11 mouse cellular contexts compared by ENCODE assay signal in the genomic region with DNA sequence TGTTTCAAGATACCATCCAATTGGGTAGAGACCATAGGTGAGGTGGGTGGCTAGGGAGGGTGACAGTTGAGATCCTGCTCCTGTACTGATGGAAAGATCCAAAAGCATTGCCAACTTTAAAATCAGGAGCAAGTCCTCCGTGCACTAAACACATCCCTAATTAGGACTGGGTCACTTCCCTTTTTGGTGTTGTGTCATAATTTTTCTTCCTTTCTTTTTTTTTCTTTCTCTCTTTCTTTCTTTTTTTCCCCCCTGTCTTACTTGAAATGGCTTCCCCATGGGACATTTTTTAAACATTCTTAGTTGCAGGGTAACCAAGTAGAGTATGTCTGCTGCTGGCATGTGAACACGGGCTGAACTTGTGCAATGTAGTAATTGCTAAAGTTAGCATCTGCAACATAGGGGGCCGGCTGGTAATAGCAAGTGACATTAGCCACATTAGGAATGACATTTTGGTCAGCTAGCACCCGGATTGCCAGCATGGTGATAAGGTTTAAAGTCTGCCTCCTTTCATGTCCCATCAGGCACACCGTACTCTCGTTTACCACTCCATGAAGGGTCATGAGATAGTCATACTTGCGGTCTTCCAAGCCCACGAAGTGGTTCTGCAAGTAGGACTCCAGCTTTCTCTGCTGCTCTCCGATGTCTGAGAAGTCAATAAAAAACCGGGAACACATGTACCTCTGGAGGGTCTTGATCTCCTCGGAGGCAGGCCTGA. TPM values are rescaled to one million over a fixed set of nuclear protein-coding genes. Genes with fewer than 3 reads are reported as not detected.
DNase-seq lines count a peak whose midpoint lies in the region; ATAC-seq and TF ChIP-seq lines count a peak whose summit lies in the region.
"Had no signal": no experiment of that assay in that cellular context is flagged by ENCODE, and none has a peak within 500 bp of the region (broad histone marks: within the 10 kb centered on the region; RNA-seq: fewer than 3 reads in every experiment).

No protein-coding gene starts in this region.

- DNase-seq in liver, adult 2 months (ENCODE audit: extremely low read depth, low read depth, low spot score), result no peak
- no peak for DNase-seq in liver
- DNase-seq in urinary bladder, adult 18-20 months (ENCODE audit: low spot score in 2 of 2), result no peak
- no peak for DNase-seq in gastrocnemius, postnatal 25 days

- peak overlapping the region; percentile 34 for H3K27ac ChIP-seq in liver, adult 2 months (replicated peaks; ENCODE audit: insufficient read depth, low read depth, low read length)
- no peak overlapping the region for H3K27ac ChIP-seq in hindbrain, embryonic 16.5 days (ENCODE audit: low read depth, low read length)
- H3K27ac ChIP-seq in midbrain, embryonic 16.5 days (ENCODE audit: low read length), result no peak overlapping the region

- H3K9ac ChIP-seq in liver, adult 2 months (ENCODE audit: low read depth, low read length), result peak overlapping the region; percentile 26
- H3K9ac ChIP-seq in hindbrain, embryonic 16.5 days (ENCODE audit: low read depth, low read length), result 0 out of 2 replicates have a peak overlapping the region, but pooled peaks have one; percentile 8
- H3K9ac ChIP-seq in midbrain, embryonic 16.5 days (ENCODE audit: low read depth, low read length), result no peak overlapping the region

- no peak for TF ChIP-seq POLR2A in liver, adult 2 months (IDR thresholded peaks at IDR 0.05; ENCODE audit: extremely low read depth, insufficient read depth, low read length)

- ATAC-seq in granulocyte monocyte progenitor cell, adult 5-6 weeks (replicated peaks; ENCODE audit: poor library complexity, severe bottlenecking), result 0 out of 2 replicates have a peak, but pooled peaks have one; percentile 2
- no peak for ATAC-seq in hindbrain, embryonic 16.5 days
- no peak for ATAC-seq in midbrain, embryonic 16.5 days
- no peak for ATAC-seq in CD4-positive, CD25-positive, alpha-beta regulatory T cell, adult 4 months

- no peak for TF ChIP-seq CTCF in liver, adult 2 months (IDR thresholded peaks at IDR 0.05; ENCODE audit: low read depth, low read length)

- peaks cover 6% of the 10 kb centered on the region; the same call in 1 of the 2 replicates for H3K36me3 ChIP-seq in liver, adult 2 months (ENCODE audit: control insufficient read depth, insufficient read depth, low read length)
- no peaks in the 10 kb centered on the region for H3K36me3 ChIP-seq in hindbrain, embryonic 16.5 days (ENCODE audit: control insufficient read depth, insufficient read depth, low read length)
- H3K36me3 ChIP-seq in midbrain, embryonic 16.5 days (ENCODE audit: control insufficient read depth, insufficient read depth, low read length), result no peaks in the 10 kb centered on the region

- H3K4me1 ChIP-seq in liver, adult 2 months (ENCODE audit: control insufficient read depth, insufficient read depth, low read length), result peaks cover 30% of the 10 kb centered on the region
- H3K4me1 ChIP-seq in hindbrain, embryonic 16.5 days (ENCODE audit: control insufficient read depth, insufficient read depth, low read depth, low read length), result peaks cover 7% of the 10 kb centered on the region
- H3K4me1 ChIP-seq in midbrain, embryonic 16.5 days (ENCODE audit: control insufficient read depth, insufficient read depth, low read length), result peaks cover 6% of the 10 kb centered on the region

- H3K9me3 ChIP-seq in hindbrain, embryonic 16.5 days (ENCODE audit: control insufficient read depth, low read length), result no peaks in the 10 kb centered on the region
- no peaks in the 10 kb centered on the region for H3K9me3 ChIP-seq in midbrain, embryonic 16.5 days (replicated peaks; ENCODE audit: control insufficient read depth, low read length, poor library complexity, severe bottlenecking)

- H3K27me3 ChIP-seq in liver, adult 2 months (ENCODE audit: control insufficient read depth, insufficient read depth, low read length), result no peaks in the 10 kb centered on the region
- H3K27me3 ChIP-seq in hindbrain, embryonic 16.5 days (replicated peaks; ENCODE audit: control insufficient read depth, insufficient read depth, low read length), result no peaks in the 10 kb centered on the region
- H3K27me3 ChIP-seq in midbrain, embryonic 16.5 days (ENCODE audit: control insufficient read depth, insufficient read depth, low read depth, low read length), result no peaks in the 10 kb centered on the region

- WGBS in liver, adult 2 months, result 24% methylated on average over 11 of the region's 11 CpGs
- WGBS in hindbrain, embryonic 16.5 days, result 81% methylated on average over 11 of the region's 11 CpGs
- WGBS in midbrain, embryonic 16.5 days, result 86% methylated on average over 11 of the region's 11 CpGs

- H3K4me2 ChIP-seq in hindbrain, embryonic 16.5 days (ENCODE audit: low read length), result peak overlapping the region; percentile 89
- H3K4me2 ChIP-seq in midbrain, embryonic 16.5 days (ENCODE audit: low read length), result peak overlapping the region; percentile 63

- peaks cover 6% of the 10 kb centered on the region; the same call in 1 of the 2 replicates for H3K79me2 ChIP-seq in liver, adult 2 months (ENCODE audit: control insufficient read depth, insufficient read depth, low read length)

- H3K4me3 ChIP-seq in liver, adult 2 months (ENCODE audit: insufficient read depth, low read depth, low read length), result peak overlapping the region; percentile 80
- peak overlapping the region; percentile 77 for H3K4me3 ChIP-seq in hindbrain, embryonic 16.5 days (ENCODE audit: low read length)
- 0 out of 2 replicates have a peak overlapping the region, but pooled peaks have one; percentile 69 for H3K4me3 ChIP-seq in midbrain, embryonic 16.5 days (ENCODE audit: low read depth, low read length)

RNA-seq across cellular contexts. Expression of a gene that starts 2.8 kb away (rescaled TPM):
- 7.6 and 9.1 TPM in 2 replicates for total RNA-seq in liver, adult 2 months (2014; rRNA removed)
- polyA plus RNA-seq in liver, adult 2 months (2012; rRNA removed), result 2.3 and 3.0 TPM in 2 replicates
- total RNA-seq in granulocyte monocyte progenitor cell, adult 5-6 weeks (2014; fragmentation: Nextera tagmentation), result 43.0 and 43.5 TPM in 2 replicates
- 42.8 and 48.8 TPM in 2 replicates for total RNA-seq in granulocyte monocyte progenitor cell, adult 5-6 weeks (2017)
- polyA plus RNA-seq in hindbrain, embryonic 16.5 days (2015; fragmentation: Nextera tagmentation; extraction: Ambion mirVana), result 5.6 and 6.6 TPM in 2 replicates
- polyA plus RNA-seq in midbrain, embryonic 16.5 days (2015; fragmentation: Nextera tagmentation; extraction: Ambion mirVana), result 5.4 and 5.7 TPM in 2 replicates
- 10 to 100 TPM in 1 of 2 experiments, 1 to 10 TPM in 1; 9.1 to 11.6 TPM for polyA plus RNA-seq in CD4-positive, CD25-positive, alpha-beta regulatory T cell, adult 4 months (2017; shearing (Covaris generic))
- total RNA-seq in gastrocnemius, postnatal 25 days (2021), result 1 to 10 TPM; 3.5 TPM

RNA-seq across cellular contexts. Expression of a gene that starts 11.7 kb away (rescaled TPM):
- total RNA-seq in liver, adult 2 months (2014; rRNA removed), result not detected in 2 replicates
- polyA plus RNA-seq in liver, adult 2 months (2012; rRNA removed), result not detected in 2 replicates
- not detected in 2 replicates for total RNA-seq in granulocyte monocyte progenitor cell, adult 5-6 weeks (2014; fragmentation: Nextera tagmentation)
- total RNA-seq in granulocyte monocyte progenitor cell, adult 5-6 weeks (2017), result not detected in 2 replicates
- not detected in 2 replicates for polyA plus RNA-seq in hindbrain, embryonic 16.5 days (2015; fragmentation: Nextera tagmentation; extraction: Ambion mirVana)
- not detected in 2 replicates for polyA plus RNA-seq in midbrain, embryonic 16.5 days (2015; fragmentation: Nextera tagmentation; extraction: Ambion mirVana)
- polyA plus RNA-seq in CD4-positive, CD25-positive, alpha-beta regulatory T cell, adult 4 months (2017; shearing (Covaris generic)), result not detected
- total RNA-seq in gastrocnemius, postnatal 25 days (2021), result not detected
- total RNA-seq: G1E; neutrophil, adult 5-6 weeks had no signal
- polyA plus RNA-seq: forebrain, embryonic 11.5 days; G1E had no signal
